ENCODE assay signal across 21 mouse cellular contexts in the genomic region with DNA sequence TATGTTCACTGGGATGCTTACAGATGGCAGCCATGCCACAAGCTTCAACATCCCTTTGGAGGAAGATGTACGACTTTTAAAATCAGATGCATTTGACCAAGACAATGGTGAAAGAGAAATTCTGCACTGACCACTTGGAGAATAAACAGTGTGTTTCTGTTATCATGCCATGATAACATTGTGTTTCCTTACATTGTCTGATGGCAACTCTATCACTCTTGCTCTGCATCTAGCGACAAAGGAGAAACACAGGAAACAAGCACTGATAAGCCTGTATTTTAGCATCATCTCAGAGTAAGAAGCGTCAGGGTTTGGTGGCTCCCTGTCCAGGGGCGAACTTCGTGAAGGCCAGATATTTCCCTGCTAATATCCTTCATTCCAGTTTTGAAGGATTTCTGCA.
"Had no signal": no experiment of that assay in that cellular context is flagged by ENCODE, and none has a peak within 500 bp of the region (broad histone marks: within the 10 kb centered on the region; RNA-seq: fewer than 3 reads in every experiment).

No protein-coding gene starts in this region.

- H3K36me3 ChIP-seq: hindbrain, embryonic 13.5 days; hindbrain, embryonic 15.5 days; limb, embryonic 10.5 days; limb, embryonic 12.5 days had no signal

- ATAC-seq: hindbrain, postnatal 0 days; intestine, embryonic 16.5 days had no signal

- H3K4me3 ChIP-seq: heart, adult 2 months; hindbrain, embryonic 13.5 days; hindbrain, embryonic 15.5 days; layer of hippocampus, adult 2 months; left cerebral cortex, adult 2 months; limb, embryonic 10.5 days; limb, embryonic 12.5 days had no signal

- H3K4me2 ChIP-seq: heart, embryonic 11.5 days; hindbrain, embryonic 13.5 days; hindbrain, embryonic 15.5 days; limb, embryonic 12.5 days; liver, embryonic 11.5 days had no signal

- DNase-seq: gastrocnemius, postnatal 14 days; gastrocnemius, postnatal 36 days; heart, adult 11 months; heart, adult 2 months; heart, postnatal 10 days; kidney, adult 11 months; kidney, adult 8-10 months; kidney, postnatal 10 days; kidney, postnatal 25 days; kidney, postnatal 4 days; liver had no signal

- H3K4me1 ChIP-seq: hindbrain, embryonic 13.5 days; hindbrain, embryonic 15.5 days; limb, embryonic 10.5 days; limb, embryonic 12.5 days had no signal

- H3K9me3 ChIP-seq: hindbrain, embryonic 13.5 days; hindbrain, embryonic 15.5 days; limb, embryonic 10.5 days; limb, embryonic 12.5 days had no signal

- H3K27me3 ChIP-seq: hindbrain, embryonic 13.5 days; hindbrain, embryonic 15.5 days; limb, embryonic 12.5 days had no signal

- H3K9ac ChIP-seq: hindbrain, embryonic 13.5 days; hindbrain, embryonic 15.5 days; limb, embryonic 12.5 days had no signal

- H3K27ac ChIP-seq: heart, adult 2 months; hindbrain, embryonic 13.5 days; hindbrain, embryonic 15.5 days; hindbrain, postnatal 0 days; layer of hippocampus, adult 2 months; left cerebral cortex, adult 2 months; limb, embryonic 10.5 days; limb, embryonic 12.5 days had no signal
